Mouse (Mus musculus) thymus, adult 2 months (tissue): ENCODE results near the gene Arhgap33. TPM values are rescaled to one million over a fixed set of nuclear protein-coding genes. Genes with fewer than 3 reads are reported as not detected.

Experiments
- DNase-seq: peaks from one replicate; pipeline ENCODE4 v3.0.0; 2021
- H3K27ac ChIP-seq: fragments of 200-500 bp; 2 replicates; pipeline ENCODE4 v1.5.1; 2012; ENCODE audit warnings: low read length, control low read depth; ENCODE audit not compliant: control insufficient read depth, insufficient read depth
- H3K27me3 ChIP-seq: fragments of 200-500 bp; 2 replicates; pipeline ENCODE4 v1.6.1; 2012; ENCODE audit warnings: mild to moderate bottlenecking, low read length, moderate library complexity, mixed read lengths; ENCODE audit not compliant: control insufficient read depth, insufficient read depth
- H3K36me3 ChIP-seq: fragments of 200-500 bp; 2 replicates; pipeline ENCODE4 v1.6.1; 2012; ENCODE audit warnings: mild to moderate bottlenecking, low read length, moderate library complexity; ENCODE audit not compliant: control insufficient read depth, insufficient read depth
- H3K4me1 ChIP-seq: fragments of 200-500 bp; replicated peaks from 2 replicates; pipeline ENCODE4 v1.6.1; 2012; ENCODE audit warnings: low read length; ENCODE audit not compliant: control insufficient read depth, insufficient read depth
- H3K4me3 ChIP-seq: fragments of 200-500 bp; 2 replicates; pipeline ENCODE4 v1.5.1; 2012; ENCODE audit warnings: mild to moderate bottlenecking, low read length, control low read depth, moderate library complexity; ENCODE audit not compliant: control insufficient read depth, insufficient read depth
- CTCF ChIP-seq: fragments of 200-500 bp; IDR thresholded peaks from 2 replicates; pipeline ENCODE4 v1.5.1; 2012; ENCODE audit warnings: mild to moderate bottlenecking, control low read depth, low read length, moderate library complexity, borderline replicate concordance; ENCODE audit not compliant: control insufficient read depth, poor library complexity, insufficient read depth; ENCODE audit errors: extremely low read depth
- POLR2A ChIP-seq: fragments of 200-500 bp; IDR thresholded peaks from 2 replicates; pipeline ENCODE4 v1.6.1; 2012; ENCODE audit warnings: mild to moderate bottlenecking, low read length, control low read depth, moderate library complexity; ENCODE audit not compliant: control insufficient read depth, poor library complexity, insufficient read depth; ENCODE audit errors: extremely low read depth
- WGBS: fragments of 180-500 bp; shearing (Covaris S2); methylation state at CpG from one replicate; pipeline ENCODE4 v1.1.7; 2018; 5-methylcytosine and 5-hydroxymethylcytosine counted together
- polyA plus RNA-seq: library from polyadenylated mRNA; depleted of rRNA; stranded (reverse); fragments of >200 nt; gene quantifications from 2 replicates; pipeline ENCODE4 v1.2.3, GENCODE M21; 2012

The Arhgap33 gene
- polyA plus RNA-seq, 1 experiment, result 156 TPM

- no peaks in the 10 kb centered on the region for H3K27me3 ChIP-seq
- no peak overlapping the region for H3K27ac ChIP-seq
- TF ChIP-seq CTCF (no peak), POLR2A (no peak)
- peaks cover 1% of the 10 kb centered on the region; the same call in 1 of the 2 replicates for H3K4me1 ChIP-seq
- H3K36me3 ChIP-seq, result no peaks in the 10 kb centered on the region
- WGBS, result 99% methylated on average over 7 of the region's 7 CpGs
- DNase-seq, result no peak
- H3K4me3 ChIP-seq, result no peak overlapping the region
These were observed 5.7 kb upstream of the Arhgap33 start for GRCm38 (mm10) chr7:30540572-30540971.

GRCm38 (mm10) chr7:30533941-30534632 lies 773 bp downstream of the Arhgap33 start:
- no peaks in the 10 kb centered on the region for H3K27me3 ChIP-seq
- peak; percentile 25; the same call in 1 of the 2 replicates for TF ChIP-seq CTCF
- TF ChIP-seq POLR2A, result no peak
- H3K36me3 ChIP-seq, result peaks cover 20% of the 10 kb centered on the region
- H3K27ac ChIP-seq, result no peak overlapping the region
- peaks cover 12% of the 10 kb centered on the region for H3K4me1 ChIP-seq
- peak overlapping the region; percentile 80 for H3K4me3 ChIP-seq
- peak; percentile 22 for DNase-seq
- 38% methylated on average over 26 of the region's 26 CpGs for WGBS

DNA sequence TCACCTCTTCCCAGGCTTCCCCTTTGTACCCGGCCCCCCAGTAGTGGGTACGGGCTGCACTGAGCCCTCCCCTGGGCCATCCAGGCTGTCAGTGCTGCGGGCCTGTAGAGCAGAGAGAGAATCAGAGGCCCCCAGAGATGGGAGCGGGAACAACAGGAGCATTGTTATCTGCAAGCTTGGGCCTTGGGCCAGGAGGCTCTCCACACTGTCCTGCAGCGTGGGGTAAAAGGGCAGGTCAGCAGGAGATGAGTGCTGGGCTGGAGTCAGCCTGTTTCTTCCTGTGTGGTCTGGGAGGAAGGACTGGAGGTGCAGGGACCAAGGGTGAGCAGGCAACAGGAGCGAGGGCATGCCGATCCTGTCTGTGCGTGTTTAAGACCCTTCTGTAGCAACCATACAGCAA lies 1.9 kb downstream of the Arhgap33 start:
- peaks cover 12% of the 10 kb centered on the region for H3K4me1 ChIP-seq
- H3K27me3 ChIP-seq, result no peaks in the 10 kb centered on the region
- no peak overlapping the region for H3K27ac ChIP-seq
- no peak overlapping the region for H3K4me3 ChIP-seq
- peaks cover 31% of the 10 kb centered on the region for H3K36me3 ChIP-seq
- no peak for DNase-seq
- WGBS, result 87% methylated on average over 8 of the region's 8 CpGs
- TF ChIP-seq POLR2A (no peak), CTCF (no peak)

- peaks cover 12% of the 10 kb centered on the region for H3K4me1 ChIP-seq
- no peak for TF ChIP-seq POLR2A
- TF ChIP-seq CTCF, result no peak
- H3K36me3 ChIP-seq, result peaks cover 44% of the 10 kb centered on the region
- H3K27me3 ChIP-seq, result no peaks in the 10 kb centered on the region
- no peak overlapping the region for H3K4me3 ChIP-seq
- WGBS, result 86% methylated on average over 9 of the region's 9 CpGs
- no peak for DNase-seq
- H3K27ac ChIP-seq, result no peak overlapping the region
These were observed 3.5 kb downstream of the Arhgap33 start for GRCm38 (mm10) chr7:30531291-30531815.

- Histone ChIP-seq H3K27ac (no peak overlapping the region), H3K27me3 (no peaks in the 10 kb centered on the region), H3K36me3 (peaks cover 48% of the 10 kb centered on the region), H3K4me1 (no peaks in the 10 kb centered on the region), H3K4me3 (no peak overlapping the region)
- WGBS, result 95% methylated on average over 14 of the region's 14 CpGs
- DNase-seq, result no peak
- TF ChIP-seq CTCF, result no peak
- TF ChIP-seq POLR2A, result no peak
These were observed 7.9 kb downstream of the Arhgap33 start for GRCm38 (mm10) chr7:30526981-30527380.

GRCm38 (mm10) chr7:30526399-30526798 lies 8.5 kb downstream of the Arhgap33 start:
- no peak for DNase-seq
- H3K27ac ChIP-seq, result no peak overlapping the region
- peaks cover 45% of the 10 kb centered on the region for H3K36me3 ChIP-seq
- H3K27me3 ChIP-seq, result no peaks in the 10 kb centered on the region
- H3K4me1 ChIP-seq, result no peaks in the 10 kb centered on the region
- no peak overlapping the region for H3K4me3 ChIP-seq
- TF ChIP-seq CTCF, result no peak
- TF ChIP-seq POLR2A, result no peak
- 93% methylated on average over 17 of the region's 17 CpGs for WGBS

DNA sequence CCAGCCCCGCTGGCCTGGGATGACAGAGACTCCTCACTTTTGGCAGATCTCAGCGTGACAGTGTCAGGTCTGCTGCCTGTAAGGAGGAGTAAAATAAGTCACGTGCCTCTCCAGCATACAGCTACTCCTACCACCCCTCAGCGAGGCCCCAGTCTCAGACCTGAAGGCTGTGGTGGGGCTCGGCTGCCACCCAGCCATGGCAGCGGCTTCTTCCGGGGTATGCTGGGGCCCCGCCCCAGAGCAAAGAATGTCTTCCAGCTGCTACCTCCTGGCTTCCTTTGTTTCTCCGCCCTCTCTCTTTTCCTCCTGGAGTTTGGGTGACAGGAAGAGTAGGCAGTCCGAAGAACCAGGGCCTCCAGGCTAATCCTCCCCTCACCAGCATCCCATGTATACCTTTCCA lies 8.9 kb downstream of the Arhgap33 start:
- DNase-seq, result no peak
- no peaks in the 10 kb centered on the region for H3K27me3 ChIP-seq
- WGBS, result 91% methylated on average over 10 of the region's 10 CpGs
- H3K4me1 ChIP-seq, result no peaks in the 10 kb centered on the region
- H3K4me3 ChIP-seq, result no peak overlapping the region
- TF ChIP-seq CTCF (no peak), POLR2A (no peak)
- no peak overlapping the region for H3K27ac ChIP-seq
- H3K36me3 ChIP-seq, result peaks cover 45% of the 10 kb centered on the region
